Mouse (Mus musculus): Measurements from ENCODE around the gene Nrde2. TPM values are rescaled to one million over a fixed set of nuclear protein-coding genes. Genes with fewer than 3 reads are reported as not detected.

Nrde2 gene
- polyA plus RNA-seq, 1 experiment from 2014 or later: 10.8 TPM

DNA sequence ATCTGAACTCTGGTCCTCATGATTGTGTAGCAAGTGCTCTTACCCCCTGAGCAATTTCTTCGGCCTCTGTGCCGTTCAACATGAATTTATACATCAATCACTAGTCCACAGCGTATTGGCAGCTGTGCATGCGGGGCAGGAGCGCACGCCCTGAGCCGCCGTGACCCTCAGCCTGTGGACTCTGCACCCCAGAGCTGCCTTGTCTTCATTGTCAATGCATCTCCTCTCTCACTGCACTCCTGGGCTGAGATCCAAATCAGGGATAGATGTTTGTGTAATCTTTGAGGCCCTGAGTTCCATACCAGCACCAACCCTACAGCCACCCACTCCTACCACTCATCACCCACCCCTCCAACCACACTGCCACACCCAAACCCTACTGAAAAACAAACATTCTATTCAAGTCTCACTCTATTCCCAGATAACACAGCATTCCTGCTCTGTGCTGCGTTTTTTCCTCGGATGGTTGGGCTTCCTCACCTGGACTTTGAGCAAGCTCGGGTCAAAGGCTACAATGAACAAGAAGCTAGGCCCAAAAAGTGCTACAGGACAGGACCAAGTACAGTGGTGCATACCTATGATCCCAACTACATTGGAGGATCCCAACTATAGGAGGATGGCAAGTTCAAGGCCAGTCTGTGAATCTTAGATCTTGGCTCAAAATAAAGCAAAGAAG, 16.5 kb downstream of the Nrde2 start:
- H3K9me3 ChIP-seq (replicated peaks): no peaks in the 10 kb centered on the region
- no peak for ATAC-seq (ENCODE audit: insufficient number of reproducible peaks, low FRiP score)
- H3K4me2 ChIP-seq: no peak overlapping the region
- WGBS: 80% methylated on average over 11 of the region's 11 CpGs
- no peak overlapping the region for H3K9ac ChIP-seq
- no peaks in the 10 kb centered on the region for H3K27me3 ChIP-seq (replicated peaks)
- no peaks in the 10 kb centered on the region for H3K4me1 ChIP-seq (replicated peaks)
- H3K36me3 ChIP-seq: peaks cover 92% of the 10 kb centered on the region
- H3K27ac ChIP-seq (ENCODE audit: poor library complexity, severe bottlenecking): no peak overlapping the region
- H3K4me3 ChIP-seq: no peak overlapping the region

DNA sequence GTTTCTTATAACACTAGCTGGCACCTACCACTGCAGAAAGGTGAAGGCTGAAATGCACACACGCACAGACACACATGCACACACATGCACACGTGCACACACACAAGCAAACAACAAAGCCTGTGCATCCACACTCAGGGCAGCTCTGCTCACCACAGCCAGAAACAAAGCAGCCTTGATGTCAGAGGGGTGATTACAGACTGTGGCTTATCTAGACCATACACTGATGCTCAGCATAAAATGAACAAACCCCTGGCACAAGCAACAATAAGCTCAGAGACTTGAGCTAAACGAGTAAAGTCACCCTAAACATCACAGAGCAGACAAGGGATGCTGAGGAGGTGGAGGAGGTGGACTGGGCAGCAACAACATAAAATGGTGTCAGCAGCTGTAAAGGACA, 24.3 kb downstream of the Nrde2 start:
- H3K36me3 ChIP-seq: peaks cover 90% of the 10 kb centered on the region
- no peak overlapping the region for H3K4me2 ChIP-seq
- H3K9ac ChIP-seq: no peak overlapping the region
- no peaks in the 10 kb centered on the region for H3K27me3 ChIP-seq (replicated peaks)
- ATAC-seq (ENCODE audit: insufficient number of reproducible peaks, low FRiP score): no peak
- no peak overlapping the region for H3K27ac ChIP-seq (ENCODE audit: poor library complexity, severe bottlenecking)
- WGBS: 76% methylated on average over 3 of the region's 3 CpGs
- H3K4me3 ChIP-seq: no peak overlapping the region
- H3K4me1 ChIP-seq (replicated peaks): no peaks in the 10 kb centered on the region
- H3K9me3 ChIP-seq (replicated peaks): no peaks in the 10 kb centered on the region

DNA sequence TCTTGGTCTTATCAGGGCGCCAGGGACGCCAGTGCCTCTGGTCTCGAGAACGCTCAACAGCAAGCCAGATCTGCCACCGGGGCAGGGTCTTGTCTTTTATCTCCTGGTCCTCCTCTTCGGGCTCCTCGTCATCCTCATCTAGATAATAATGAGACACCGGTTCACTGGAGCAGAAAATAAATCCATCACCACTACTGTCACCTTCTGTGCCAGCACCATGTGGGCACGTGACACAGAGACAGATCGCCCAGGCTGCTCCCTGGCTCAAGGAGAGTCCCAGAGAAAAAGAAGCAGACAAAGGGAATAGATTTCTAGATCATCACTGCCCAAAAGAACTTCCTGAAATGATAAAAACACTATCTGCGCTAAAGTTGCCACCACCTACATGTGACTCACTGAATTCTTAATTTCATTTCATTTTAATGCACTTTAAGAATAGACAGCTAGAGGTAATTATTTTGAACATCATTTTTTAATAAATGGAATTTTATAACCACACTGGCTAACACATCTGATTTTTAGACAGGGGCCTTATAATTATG, 25.0 kb downstream of the Nrde2 start:
- no peaks in the 10 kb centered on the region for H3K4me1 ChIP-seq (replicated peaks)
- WGBS: 82% methylated on average over 11 of the region's 11 CpGs

DNA sequence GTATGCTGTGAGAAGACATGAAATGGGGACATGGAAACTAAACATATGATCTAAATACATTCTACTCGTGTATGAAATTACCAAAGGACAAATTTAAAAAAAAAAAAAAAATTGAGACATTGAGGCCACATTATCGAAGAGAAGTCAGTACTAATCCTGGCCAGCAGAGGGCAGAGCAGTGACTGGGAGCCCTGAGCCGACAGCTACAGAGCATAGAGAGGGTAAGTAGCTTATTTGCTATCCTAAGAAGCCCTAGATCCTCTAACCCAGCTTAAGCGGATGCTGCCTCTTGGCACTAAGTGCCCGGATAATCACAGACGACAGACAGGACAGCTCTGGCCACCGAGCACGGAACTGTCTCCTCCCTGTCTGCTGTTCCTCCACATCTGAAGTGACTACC, 27.8 kb downstream of the Nrde2 start:
- ATAC-seq (ENCODE audit: insufficient number of reproducible peaks, low FRiP score): no peak
- H3K36me3 ChIP-seq: peaks cover 69% of the 10 kb centered on the region
- 37% methylated on average over 8 of the region's 8 CpGs for WGBS

More for the DNA sequence above, 25.0 kb downstream of the Nrde2 start:
- no peak overlapping the region for H3K27ac ChIP-seq (ENCODE audit: poor library complexity, severe bottlenecking)
- no peak for ATAC-seq (ENCODE audit: insufficient number of reproducible peaks, low FRiP score)
- no peak overlapping the region for H3K9ac ChIP-seq
- H3K4me3 ChIP-seq: no peak overlapping the region
- no peaks in the 10 kb centered on the region for H3K9me3 ChIP-seq (replicated peaks)
- peaks cover 90% of the 10 kb centered on the region for H3K36me3 ChIP-seq
- H3K27me3 ChIP-seq (replicated peaks): no peaks in the 10 kb centered on the region
- H3K4me2 ChIP-seq: no peak overlapping the region

DNA sequence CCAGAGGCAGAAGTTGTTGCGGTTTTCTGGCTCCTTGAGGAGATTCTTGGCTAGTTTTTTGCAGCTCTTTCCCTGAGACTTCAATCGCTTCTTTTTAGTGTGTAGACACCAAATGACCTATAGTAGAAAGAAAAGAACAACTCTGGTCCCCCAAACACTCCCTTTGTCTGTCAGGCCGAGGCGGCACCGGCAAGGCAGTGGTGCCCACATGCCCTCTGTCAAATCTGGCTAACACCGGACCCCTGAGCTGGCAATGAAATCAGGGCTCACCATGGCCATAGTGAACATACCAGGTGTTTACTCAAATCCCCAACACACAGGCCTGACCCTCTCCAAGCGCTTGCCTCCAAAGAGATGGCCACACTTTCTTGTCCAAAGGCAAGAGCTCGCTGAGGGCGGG, 28.3 kb downstream of the Nrde2 start:
- Histone ChIP-seq H3K36me3 (peaks cover 67% of the 10 kb centered on the region), H3K4me3 (no peak overlapping the region), H3K27me3 (replicated peaks) (no peaks in the 10 kb centered on the region), H3K27ac (ENCODE audit: poor library complexity, severe bottlenecking) (no peak overlapping the region), H3K4me1 (replicated peaks) (peaks cover 27% of the 10 kb centered on the region), H3K4me2 (no peak overlapping the region), H3K9me3 (replicated peaks) (no peaks in the 10 kb centered on the region), H3K9ac (no peak overlapping the region)
- ATAC-seq (ENCODE audit: insufficient number of reproducible peaks, low FRiP score): no peak
- 87% methylated on average over 9 of the region's 9 CpGs for whole genome bisulfite sequencing

More for the DNA sequence above, 27.8 kb downstream of the Nrde2 start:
- no peak overlapping the region for H3K4me3 ChIP-seq
- H3K4me2 ChIP-seq: no peak overlapping the region
- no peak overlapping the region for H3K9ac ChIP-seq
- H3K27ac ChIP-seq (ENCODE audit: poor library complexity, severe bottlenecking): no peak overlapping the region
- H3K4me1 ChIP-seq (replicated peaks): peaks cover 23% of the 10 kb centered on the region
- no peaks in the 10 kb centered on the region for H3K27me3 ChIP-seq (replicated peaks)
- no peaks in the 10 kb centered on the region for H3K9me3 ChIP-seq (replicated peaks)

DNA sequence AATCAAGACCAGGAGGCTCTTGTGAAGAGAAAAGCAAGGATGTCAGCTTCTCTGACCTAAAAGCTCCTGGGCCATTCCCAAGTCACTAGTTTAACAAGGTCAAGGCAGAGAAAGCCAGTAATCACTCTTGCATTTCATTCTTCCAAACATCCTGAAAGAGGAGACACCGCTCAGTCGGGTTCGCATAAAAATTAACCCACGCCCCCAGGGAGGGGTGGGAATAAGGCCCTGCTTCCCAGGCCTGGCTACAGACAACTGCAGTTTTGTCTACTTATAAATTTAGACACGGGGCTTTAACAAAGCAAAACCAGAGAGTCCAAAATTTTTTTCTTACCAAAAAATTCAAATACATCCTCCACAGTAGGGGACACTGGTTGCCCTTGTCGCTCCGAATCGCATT, 30.5 kb downstream of the Nrde2 start:
- 69% methylated on average over 8 of the region's 8 CpGs for WGBS
- no peak for ATAC-seq (ENCODE audit: insufficient number of reproducible peaks, low FRiP score)
- Histone ChIP-seq H3K4me1 (replicated peaks) (peaks cover 31% of the 10 kb centered on the region), H3K36me3 (peaks cover 71% of the 10 kb centered on the region), H3K9ac (no peak overlapping the region), H3K4me2 (no peak overlapping the region), H3K27me3 (replicated peaks) (no peaks in the 10 kb centered on the region), H3K4me3 (no peak overlapping the region), H3K27ac (ENCODE audit: poor library complexity, severe bottlenecking) (peak overlapping the region; percentile 67; the same call in 1 of the 2 replicates), H3K9me3 (replicated peaks) (no peaks in the 10 kb centered on the region)

DNA sequence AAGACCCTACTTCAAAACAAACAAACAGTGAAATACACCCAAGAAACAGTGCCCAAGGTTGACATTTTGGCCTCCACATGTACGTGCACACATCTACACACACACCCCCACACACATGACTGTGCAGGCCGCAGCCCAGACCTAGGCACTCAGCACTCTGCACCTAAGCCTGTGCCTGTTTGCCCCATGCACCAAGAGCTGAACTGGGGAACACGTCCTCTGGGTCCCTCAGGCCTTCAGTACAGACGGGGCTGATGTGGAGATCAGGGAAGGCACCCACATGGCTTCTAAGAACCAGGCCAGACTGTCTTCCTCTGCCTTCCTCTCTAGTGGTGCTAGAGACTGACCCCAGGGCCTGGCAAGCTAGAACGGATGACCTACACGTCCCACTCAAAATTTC, 30.9 kb downstream of the Nrde2 start:
- 52% methylated on average over 6 of the region's 6 CpGs for WGBS
- H3K4me2 ChIP-seq: no peak overlapping the region
- H3K9ac ChIP-seq: no peak overlapping the region
- no peaks in the 10 kb centered on the region for H3K9me3 ChIP-seq (replicated peaks)
- peaks cover 71% of the 10 kb centered on the region for H3K36me3 ChIP-seq
- no peak for ATAC-seq (ENCODE audit: insufficient number of reproducible peaks, low FRiP score)
- no peaks in the 10 kb centered on the region for H3K27me3 ChIP-seq (replicated peaks)
- no peak overlapping the region for H3K4me3 ChIP-seq
- peak overlapping the region; percentile 67 for H3K27ac ChIP-seq (ENCODE audit: poor library complexity, severe bottlenecking)
- peaks cover 31% of the 10 kb centered on the region for H3K4me1 ChIP-seq (replicated peaks)

DNA sequence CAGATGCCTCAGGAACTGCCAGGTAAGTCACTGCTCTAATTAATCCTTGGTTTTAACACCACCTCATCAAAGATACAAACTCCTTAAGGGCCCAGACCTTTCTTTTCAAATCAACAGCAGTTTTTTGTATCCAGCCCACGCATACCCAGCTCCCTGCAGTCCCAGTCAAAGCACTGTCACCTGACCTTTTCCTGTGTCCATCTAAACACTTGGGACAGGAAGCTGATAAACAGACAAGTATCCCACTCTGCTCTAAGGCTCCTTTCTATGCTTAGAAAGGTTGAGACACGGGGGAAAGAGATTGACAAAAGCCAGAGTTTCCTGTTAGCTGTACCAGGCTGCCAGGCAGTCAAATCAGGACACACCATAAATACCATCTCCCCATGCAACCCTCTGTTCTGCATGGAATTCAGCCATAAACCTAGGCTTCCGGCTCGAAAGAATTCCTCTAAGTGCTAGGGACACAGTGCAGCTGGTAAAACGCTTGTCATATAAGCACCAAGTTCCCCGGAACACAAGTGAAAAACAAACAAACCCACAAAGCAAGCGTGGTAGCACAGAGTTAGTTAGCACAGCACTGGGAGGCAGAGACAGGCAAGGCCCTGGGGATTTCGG, 31.5 kb downstream of the Nrde2 start:
- 29% methylated on average over 8 of the region's 8 CpGs for WGBS
- peaks cover 31% of the 10 kb centered on the region for H3K4me1 ChIP-seq (replicated peaks)
- no peaks in the 10 kb centered on the region for H3K27me3 ChIP-seq (replicated peaks)
- peak overlapping the region; percentile 67 for H3K27ac ChIP-seq (ENCODE audit: poor library complexity, severe bottlenecking)
- peak; percentile 58 for ATAC-seq (ENCODE audit: insufficient number of reproducible peaks, low FRiP score)
- 0 out of 2 replicates have a peak overlapping the region, but pooled peaks have one; percentile 15 for H3K4me2 ChIP-seq
- no peak overlapping the region for H3K4me3 ChIP-seq
- H3K9me3 ChIP-seq (replicated peaks): no peaks in the 10 kb centered on the region
- no peak overlapping the region for H3K9ac ChIP-seq
- H3K36me3 ChIP-seq: peaks cover 71% of the 10 kb centered on the region

DNA sequence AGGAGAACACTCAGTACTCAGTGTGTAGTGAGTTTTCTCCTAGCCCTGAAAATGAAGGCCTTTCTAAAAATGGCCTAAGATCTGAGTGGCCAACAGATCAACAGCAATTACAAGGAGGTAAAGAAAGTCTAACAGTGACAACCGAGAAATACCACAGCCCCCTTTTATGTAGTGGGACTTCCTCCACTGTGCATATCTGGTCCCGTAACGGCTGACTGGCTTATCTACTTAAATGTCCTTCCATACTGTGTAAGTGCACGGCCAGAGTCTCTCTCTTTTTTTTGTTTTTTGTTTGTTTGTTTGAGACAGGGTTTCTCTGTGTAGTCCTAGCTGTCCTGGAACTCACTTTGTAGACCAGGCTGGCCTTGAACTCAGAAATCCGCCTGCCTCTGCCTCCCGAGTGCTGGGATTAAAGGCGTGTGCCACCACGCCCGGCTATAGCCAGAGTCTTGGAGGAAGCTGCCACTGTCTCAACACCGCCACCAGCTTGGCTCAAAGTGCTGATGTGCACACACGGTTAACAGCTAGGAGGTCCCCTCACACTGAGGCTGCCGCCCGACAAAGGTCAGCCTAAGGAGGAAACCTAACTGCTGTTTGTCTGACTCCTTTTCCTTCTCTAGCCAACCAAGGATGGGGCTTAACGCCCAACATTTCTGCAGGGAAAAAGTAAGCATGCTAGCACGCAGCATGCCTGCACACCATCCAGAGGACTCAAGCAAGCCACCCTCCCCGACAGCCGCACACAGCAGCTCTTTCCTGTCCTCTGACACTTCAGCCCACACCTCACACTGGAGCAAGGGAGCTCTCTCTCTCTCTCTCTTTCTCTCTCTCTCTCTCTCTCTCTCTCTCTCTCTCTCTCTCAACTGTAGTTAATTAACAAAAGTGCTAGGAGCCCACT, 32.2 kb downstream of the Nrde2 start:
- no peaks in the 10 kb centered on the region for H3K27me3 ChIP-seq (replicated peaks)
- H3K36me3 ChIP-seq: peaks cover 70% of the 10 kb centered on the region
- no peak overlapping the region for H3K9ac ChIP-seq
- H3K4me1 ChIP-seq (replicated peaks): peaks cover 31% of the 10 kb centered on the region
- peak overlapping the region; percentile 15 for H3K4me2 ChIP-seq
- no peaks in the 10 kb centered on the region for H3K9me3 ChIP-seq (replicated peaks)
- ATAC-seq (ENCODE audit: insufficient number of reproducible peaks, low FRiP score): no peak
- H3K4me3 ChIP-seq: no peak overlapping the region
- WGBS: 40% methylated on average over 17 of the region's 17 CpGs
- H3K27ac ChIP-seq (ENCODE audit: poor library complexity, severe bottlenecking): peak overlapping the region; percentile 67

DNA sequence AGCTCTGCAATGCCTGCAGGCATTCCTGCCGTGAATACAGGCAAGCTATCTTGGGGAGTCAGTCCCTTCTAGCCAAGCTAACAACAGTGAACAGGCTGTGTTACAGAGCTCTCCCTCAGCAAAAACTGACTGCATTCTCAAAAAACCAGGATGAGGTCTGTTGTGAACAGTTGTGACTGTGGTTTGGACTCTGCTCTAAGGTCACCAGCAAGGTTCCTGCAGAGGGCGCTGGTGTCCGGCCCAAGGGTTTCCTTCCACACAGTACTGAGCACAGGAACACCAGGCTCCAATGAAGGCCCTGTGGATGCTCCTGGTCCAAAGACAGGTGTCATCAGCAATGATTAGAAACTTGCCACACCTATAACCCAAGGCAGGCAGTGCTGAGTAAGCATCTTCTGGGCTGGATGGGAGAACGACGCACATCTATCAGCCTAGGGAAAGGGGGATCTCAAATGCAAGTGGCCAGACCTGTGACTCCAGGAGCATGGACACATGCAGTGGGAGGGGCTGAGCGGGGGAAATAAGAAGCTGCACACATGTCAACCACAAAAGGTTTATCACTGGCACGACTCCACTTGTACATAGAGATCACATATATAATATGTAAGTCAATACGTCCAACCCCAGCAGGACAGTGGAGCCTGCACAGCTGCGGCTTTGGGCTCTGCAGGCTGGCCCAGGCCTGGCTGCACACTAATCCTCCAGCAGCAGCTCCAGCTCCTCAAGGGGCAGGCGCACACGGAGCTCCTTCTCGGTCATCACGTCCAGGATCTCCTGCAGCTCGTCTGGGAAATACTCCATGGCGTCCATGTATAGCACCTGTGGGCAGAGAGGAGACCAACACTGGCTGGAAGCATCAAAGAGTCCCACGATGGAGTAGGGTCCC, 34.3 kb downstream of the Nrde2 start:
- no peak overlapping the region for H3K9ac ChIP-seq
- ATAC-seq (ENCODE audit: insufficient number of reproducible peaks, low FRiP score): no peak
- H3K4me3 ChIP-seq: no peak overlapping the region
- no peaks in the 10 kb centered on the region for H3K27me3 ChIP-seq (replicated peaks)
- no peak overlapping the region for H3K4me2 ChIP-seq
- no peaks in the 10 kb centered on the region for H3K9me3 ChIP-seq (replicated peaks)
- H3K36me3 ChIP-seq: peaks cover 73% of the 10 kb centered on the region
- no peak overlapping the region for H3K27ac ChIP-seq (ENCODE audit: poor library complexity, severe bottlenecking)
- 81% methylated on average over 16 of the region's 16 CpGs for WGBS
- H3K4me1 ChIP-seq (replicated peaks): peaks cover 31% of the 10 kb centered on the region
